Mouse (Mus musculus): Measurements from ENCODE around the gene Cep170b. TPM values are rescaled to one million over a fixed set of nuclear protein-coding genes. Genes with fewer than 3 reads are reported as not detected.
A peak's percentile ranks its signal among the peaks of the same experiment; 100 is the strongest.

Gene Cep170b
- 10 to 100 TPM; 43.6 to 74.0 (median 59.1) TPM for total RNA-seq (2022)

GRCm38 (mm10) chr12:112720216-112720615, at the start of gene Cep170b:
TSS of gene Cep170b (plus strand) at chr12:112720455.
- no peak for DNase-seq

- peak; percentile 91 for DNase-seq
Measured at GRCm38 (mm10) chr12:112670718-112671393, 49.4 kb upstream of the Cep170b start.

DNA sequence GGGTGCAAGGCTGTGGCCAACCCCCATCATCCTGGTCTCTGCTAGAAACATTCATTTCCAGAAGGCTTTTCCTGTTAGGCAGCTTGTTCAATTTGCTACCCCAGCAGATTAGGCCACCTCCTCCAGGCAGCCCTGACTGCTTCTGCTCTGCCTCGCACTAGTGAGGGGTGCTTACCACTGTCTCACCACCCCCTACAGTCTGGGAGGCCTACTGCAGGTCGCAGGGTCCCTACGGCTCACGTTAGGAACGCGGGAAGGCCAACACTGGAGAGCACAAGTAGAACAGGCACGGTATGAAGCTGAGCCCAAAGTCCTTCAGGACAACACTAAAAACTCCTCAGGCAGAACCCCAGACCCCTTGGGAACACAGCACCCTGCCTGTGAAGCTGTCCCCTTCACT, 48.4 kb upstream of the Cep170b start:
- DNase-seq, result no peak

- DNase-seq, result peak; percentile 77
Measured at GRCm38 (mm10) chr12:112672744-112673575, 47.3 kb upstream of the Cep170b start.

DNA sequence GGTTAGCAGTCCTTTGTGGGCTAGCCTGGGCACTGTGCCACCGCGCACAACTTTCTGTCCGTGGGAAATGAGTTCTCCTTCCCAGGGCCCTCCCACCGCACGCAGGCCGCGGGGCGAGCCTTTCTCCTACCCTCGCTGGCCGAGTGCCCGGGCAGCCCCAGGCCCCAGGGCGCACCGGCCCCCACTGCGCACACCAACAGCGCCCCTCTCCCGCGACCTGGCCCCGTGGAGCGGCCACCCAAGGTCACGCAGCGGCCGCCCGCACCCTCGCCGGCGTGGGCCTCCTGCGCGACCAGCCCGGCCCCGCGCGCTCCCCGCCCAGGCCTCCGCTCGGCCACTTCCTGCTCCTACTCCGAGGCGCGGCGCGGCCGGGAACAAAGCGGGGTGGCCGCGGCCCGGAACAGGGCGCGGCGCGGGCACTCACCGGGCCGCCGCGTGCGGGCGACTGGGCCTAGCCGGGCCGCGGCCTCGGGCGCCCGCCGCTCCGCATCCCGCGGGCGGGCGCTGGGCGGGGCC, 46.6 kb upstream of the Cep170b start:
- no peak for DNase-seq

DNA sequence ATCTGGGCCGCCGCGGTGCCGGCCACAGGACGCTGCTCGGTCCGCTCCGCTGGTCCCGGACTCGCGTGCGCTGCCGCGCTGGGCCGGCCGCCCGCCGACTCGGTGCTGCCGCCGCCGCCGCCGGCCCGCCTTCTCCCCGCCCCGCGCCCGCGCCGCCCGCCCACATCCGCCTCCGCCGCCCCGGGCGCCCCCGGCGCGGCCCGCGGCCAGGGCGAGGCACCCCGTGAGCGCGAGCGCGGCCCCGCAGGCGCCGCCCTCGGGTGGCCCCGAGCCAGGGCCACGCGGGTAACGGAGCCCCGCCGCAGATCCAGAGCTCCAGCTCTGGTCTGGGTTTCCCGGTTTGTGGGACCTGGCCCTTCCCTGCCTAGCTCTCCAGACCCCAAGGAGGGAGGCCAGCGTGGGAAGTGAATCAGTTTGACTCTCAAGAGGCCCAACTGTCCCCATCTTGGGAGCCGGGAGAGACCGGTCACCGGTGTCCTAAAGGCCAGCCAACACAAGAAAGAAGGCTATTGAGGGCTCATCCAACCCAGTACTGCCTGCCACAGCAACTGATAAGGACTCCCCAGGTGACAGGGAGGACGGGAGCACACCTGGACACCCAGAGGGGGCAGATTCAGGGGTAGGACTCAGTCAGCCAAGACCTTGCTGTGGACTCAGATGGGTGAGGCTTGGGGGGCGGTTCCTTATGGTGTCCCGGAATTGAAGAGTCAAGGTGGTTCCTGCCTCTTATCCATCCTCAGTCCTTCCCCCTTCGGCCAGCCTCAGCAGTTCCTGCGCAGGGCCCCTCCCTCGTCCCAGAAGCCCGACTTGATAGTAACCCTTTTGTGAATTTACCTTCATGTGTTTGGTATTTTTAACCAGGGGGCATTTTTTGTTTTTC, 45.9 kb upstream of the Cep170b start, which contains the start of gene Akt1:
Gene Akt1 (minus strand): TSS at position 753 of the 880 bp plus-strand sequence.
- no peak for DNase-seq

DNA sequence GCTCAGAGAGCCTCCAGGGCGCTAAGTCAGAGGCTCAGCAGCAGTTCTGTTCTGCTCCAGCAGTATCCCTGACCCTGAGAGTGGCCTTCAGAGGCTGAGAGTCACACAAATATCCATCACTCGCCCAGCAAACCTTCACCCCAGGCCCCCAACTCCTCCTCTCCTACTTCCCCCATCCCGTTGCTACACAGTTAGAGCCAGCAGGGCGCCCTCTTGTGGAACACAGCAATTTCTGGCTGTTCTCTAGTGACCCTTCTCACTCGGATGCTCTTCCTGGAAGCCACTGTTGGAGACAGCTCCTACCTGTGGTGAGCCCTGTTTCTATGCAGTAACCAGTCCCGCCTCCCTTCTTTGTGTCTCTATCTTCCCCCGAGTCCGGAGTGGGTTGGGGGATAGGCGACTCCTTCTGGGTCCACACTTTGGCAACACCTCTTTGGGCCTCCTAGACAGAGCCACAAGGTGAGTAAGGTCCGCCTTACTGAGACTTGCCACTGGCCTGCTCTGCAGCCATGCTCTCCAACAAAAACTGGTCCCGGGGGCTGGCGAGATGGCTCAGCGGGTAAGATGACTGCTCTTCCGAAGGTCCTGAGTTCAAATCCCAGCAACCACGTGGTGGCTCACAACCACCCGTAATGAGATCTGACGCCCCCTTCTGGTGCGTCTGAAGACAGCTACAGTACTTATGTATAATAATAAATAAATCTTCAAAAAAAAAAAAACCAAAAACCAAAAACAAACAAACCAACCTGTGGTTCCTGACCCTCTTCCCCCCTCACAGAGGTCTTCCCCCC, 44.8 kb upstream of the Cep170b start:
- DNase-seq, result peak; percentile 92

DNA sequence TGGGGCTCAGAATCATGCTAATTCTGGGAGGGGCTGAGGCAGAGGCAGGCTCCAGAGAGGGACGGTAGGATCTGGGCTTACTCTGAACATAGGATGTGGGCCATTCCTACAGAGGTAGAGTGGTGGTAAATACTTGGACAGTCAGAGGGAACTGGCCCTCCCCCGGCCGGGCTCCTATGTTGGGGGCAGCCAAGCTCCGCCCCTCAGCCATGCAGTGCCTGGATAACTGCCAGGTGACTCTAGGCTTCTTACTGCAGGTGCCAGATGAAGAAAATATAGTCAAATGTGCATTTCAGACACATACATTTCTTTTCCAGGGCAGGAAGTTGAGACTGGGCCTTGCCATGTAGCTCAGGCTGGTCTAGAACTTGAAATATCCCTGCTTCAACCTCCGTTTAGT, 43.2 kb upstream of the Cep170b start:
- no peak for DNase-seq

- no peak for DNase-seq
Measured at GRCm38 (mm10) chr12:112677943-112678554, 42.2 kb upstream of the Cep170b start.

GRCm38 (mm10) chr12:112678555-112679026, 41.7 kb upstream of the Cep170b start, which contains the start of gene Zbtb42:
TSS of gene Zbtb42 (plus strand) at chr12:112678828.
- DNase-seq, result no peak

DNA sequence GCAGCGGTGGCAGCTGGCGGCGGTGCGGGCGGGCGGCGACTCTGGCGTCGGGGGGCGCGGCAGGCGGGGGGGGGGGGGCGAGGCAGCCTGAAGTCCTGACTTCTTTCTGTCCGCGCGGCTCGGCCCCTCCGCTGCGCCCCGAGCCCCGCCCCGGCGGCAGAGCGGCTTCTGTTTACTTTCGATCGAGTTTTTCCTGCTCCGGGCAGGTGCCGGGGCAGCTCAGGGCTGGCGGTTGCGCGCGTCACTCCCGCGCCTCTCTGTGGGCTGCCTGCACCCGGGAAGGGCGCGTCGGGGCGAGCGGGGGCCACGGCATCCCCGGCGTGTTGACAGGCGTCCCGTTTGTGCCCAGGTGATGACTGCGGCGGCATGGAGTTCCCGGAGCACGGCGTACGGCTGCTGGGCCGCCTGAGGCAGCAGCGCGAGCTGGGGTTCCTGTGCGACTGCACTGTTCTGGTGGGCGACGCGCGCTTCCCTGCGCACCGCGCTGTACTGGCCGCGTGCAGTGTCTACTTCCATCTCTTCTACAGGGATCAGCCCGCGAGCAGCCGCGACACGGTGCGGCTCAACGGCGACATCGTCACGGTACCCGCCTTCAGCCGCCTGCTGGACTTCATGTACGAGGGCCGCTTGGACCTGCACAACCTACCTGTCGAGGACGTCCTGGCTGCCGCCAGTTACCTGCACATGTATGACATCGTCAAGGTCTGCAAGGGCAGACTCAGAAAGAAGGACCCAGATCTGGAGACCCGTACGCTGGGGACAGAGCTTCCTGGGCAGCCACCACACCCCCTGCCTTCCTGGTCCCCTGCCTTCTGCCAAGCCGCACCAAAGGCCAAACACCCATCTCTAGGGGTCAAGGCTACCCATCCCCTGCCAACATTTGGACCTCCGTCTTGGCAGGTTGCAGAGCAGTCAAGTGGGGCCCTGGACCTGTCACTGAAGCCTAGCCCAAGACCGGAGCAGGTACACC, 40.9 kb upstream of the Cep170b start:
- DNase-seq, result no peak

- DNase-seq, result no peak
Measured at GRCm38 (mm10) chr12:112683351-112683750, 36.9 kb upstream of the Cep170b start.

- no peak for DNase-seq
Measured at GRCm38 (mm10) chr12:112688458-112688857, 31.8 kb upstream of the Cep170b start.

- peak; percentile 92 for DNase-seq
Measured at GRCm38 (mm10) chr12:112693185-112694126, 26.8 kb upstream of the Cep170b start.

DNA sequence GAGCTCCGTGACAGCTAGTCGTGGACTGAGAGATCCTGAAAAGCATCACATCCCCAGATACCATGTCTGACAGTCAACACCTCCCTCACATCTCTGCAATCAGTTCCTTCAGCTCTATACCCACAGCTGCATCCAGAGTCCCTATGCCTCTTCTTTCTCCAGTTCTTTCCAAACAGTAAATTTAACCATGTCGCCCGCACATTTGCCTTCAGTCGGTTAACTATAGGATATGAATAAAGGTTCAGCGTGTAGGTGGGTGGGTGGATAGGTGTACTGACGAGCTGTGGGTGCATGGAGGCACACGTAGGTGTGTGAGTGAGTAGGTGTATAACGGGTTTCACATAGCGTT, 26.2 kb upstream of the Cep170b start:
- no peak for DNase-seq

- DNase-seq, result no peak
Measured at GRCm38 (mm10) chr12:112696806-112697425, 23.3 kb upstream of the Cep170b start.

GRCm38 (mm10) chr12:112700522-112700921, 19.7 kb upstream of the Cep170b start:
- no peak for DNase-seq

Data from adrenal gland, adult 8-10 months (tissue).